Mouse (Mus musculus) kidney, adult 2 months (tissue): ENCODE measurements around the gene Exosc7.

Experiments
- CTCF ChIP-seq: fragments of 200-500 bp; conservative IDR thresholded peaks from 2 replicates; pipeline ENCODE4 v1.5.1; 2011; ENCODE audit warnings: low read depth, mild to moderate bottlenecking, control low read depth, low read length, moderate library complexity, mixed read lengths; ENCODE audit not compliant: insufficient read depth, insufficient read length
- POLR2A ChIP-seq: fragments of 200-500 bp; IDR thresholded peaks from one replicate; pipeline ENCODE4 v1.6.1; 2011; ENCODE audit warnings: low read depth, low read length, control low read depth

- no peak for TF ChIP-seq CTCF
- TF ChIP-seq POLR2A: no peak
Observed at GRCm38 (mm10) chr9:123153121-123153520, 40.1 kb downstream of the Exosc7 start.
